Mouse (Mus musculus): ENCODE data around the gene Gm49383.

GRCm38 (mm10) chr12:69164904-69165303 is 32.0 kb downstream of the Gm49383 start:
- TF ChIP-seq POLR2A (IDR thresholded peaks at IDR 0.05; ENCODE audit: insufficient read length, low read depth) (no peak), MAX (IDR thresholded peaks at IDR 0.05; ENCODE audit: low read depth) (no peak), E2F4 (IDR thresholded peaks at IDR 0.05; ENCODE audit: insufficient read depth) (no peak), POLR2AphosphoS2 (IDR thresholded peaks at IDR 0.05; ENCODE audit: insufficient read length, low read depth) (no peak), TCF12 (IDR thresholded peaks at IDR 0.05; ENCODE audit: insufficient read depth, poor library complexity, severe bottlenecking) (no peak), USF1 (IDR thresholded peaks at IDR 0.05; ENCODE audit: low read depth) (no peak), MYOG (IDR thresholded peaks at IDR 0.05; ENCODE audit: control insufficient read depth in 1 of 3, insufficient read depth in 1 of 3, insufficient read length in 2 of 3, low read depth in 2 of 3) (no peak)
